Mouse (Mus musculus) CH12.LX (cell line): ENCODE results near the gene Adap1.

Source experiments
- CHD2 ChIP-seq: IDR thresholded peaks from 2 replicates; pipeline ENCODE4 v1.6.1; 2011; ENCODE audit warnings: low read length, improper control_type of control experiment
- CTCF ChIP-seq, 2 experiments: IDR thresholded peaks in 1 of 2; conservative IDR thresholded peaks in 1 of 2; 2 replicates each; pipeline ENCODE4 v1.5.1; 2011 to 2012; ENCODE audit warnings: low read depth in 2 of 2, low read length in 2 of 2, improper control_type of control experiment in 1 of 2, inconsistent platforms in 1 of 2, mild to moderate bottlenecking in 1 of 2, moderate library complexity in 1 of 2
- EP300 ChIP-seq: IDR thresholded peaks from 2 replicates; pipeline ENCODE4 v1.6.1; 2011; ENCODE audit warnings: low read length, improper control_type of control experiment
- JUN ChIP-seq: IDR thresholded peaks from 2 replicates; pipeline ENCODE4 v1.6.1; 2011; ENCODE audit warnings: low read depth, mild to moderate bottlenecking, low read length, improper control_type of control experiment, moderate library complexity; ENCODE audit not compliant: insufficient read depth
- POLR2A ChIP-seq: IDR thresholded peaks from 2 replicates; pipeline ENCODE4 v1.6.1; 2011; ENCODE audit warnings: low read depth, mild to moderate bottlenecking, improper control_type of control experiment, low read length
- POLR2AphosphoS2 ChIP-seq: IDR thresholded peaks from 2 replicates; pipeline ENCODE4 v1.6.1; 2011; ENCODE audit warnings: low read depth, low read length, improper control_type of control experiment
- RCOR1 ChIP-seq: conservative IDR thresholded peaks from 2 replicates; pipeline ENCODE4 v1.6.1; 2012; ENCODE audit warnings: low read depth, mild to moderate bottlenecking, inconsistent platforms, low read length, improper control_type of control experiment
- TCF12 ChIP-seq: IDR thresholded peaks from 2 replicates; pipeline ENCODE4 v1.6.1; 2014; ENCODE audit warnings: low read depth, mild to moderate bottlenecking, inconsistent platforms, low read length, improper control_type of control experiment

GRCm38 (mm10) chr5:139234423-139234822 lies 91.0 kb downstream of the Adap1 start:
- no peak for TF ChIP-seq POLR2AphosphoS2
- no peak for TF ChIP-seq POLR2A
- no peak for TF ChIP-seq RCOR1
- no peak for TF ChIP-seq CTCF (conservative IDR thresholded peaks at IDR 0.05 in 1 of 2, IDR thresholded peaks at IDR 0.05 in 1 of 2; ENCODE audit: low read depth in 2 of 2, low read length in 2 of 2)
- no peak for TF ChIP-seq TCF12
- no peak for TF ChIP-seq EP300
- TF ChIP-seq CHD2 = no peak
- no peak for TF ChIP-seq JUN
